Comparison of ENCODE assay signal across 24 mouse cellular contexts in genomic region chr14:14970633-14971032, GRCm38 (mm10).
A peak's percentile ranks its signal among the peaks of the same experiment; 100 is the strongest.
DNase-seq lines count a peak whose midpoint lies in the region; ATAC-seq and TF ChIP-seq lines count a peak whose summit lies in the region.
"Had no signal": no experiment of that assay in that cellular context is flagged by ENCODE, and none has a peak within 500 bp of the region (broad histone marks: within the 10 kb centered on the region; RNA-seq: fewer than 3 reads in every experiment).

No protein-coding gene starts in this region.

- no peaks in the 10 kb centered on the region for H3K27me3 ChIP-seq in liver, embryonic 11.5 days (replicated peaks; ENCODE audit: control insufficient read depth, insufficient read depth, low read length)
- H3K27me3 ChIP-seq in liver, postnatal 0 days (ENCODE audit: insufficient read depth, low read length) = no peaks in the 10 kb centered on the region
- no peaks in the 10 kb centered on the region for H3K27me3 ChIP-seq in liver, embryonic 15.5 days
- no peaks in the 10 kb centered on the region for H3K27me3 ChIP-seq in kidney, embryonic 15.5 days
- no peaks in the 10 kb centered on the region for H3K27me3 ChIP-seq in stomach, postnatal 0 days (ENCODE audit: control insufficient read depth, insufficient read depth, low read length)
- no peaks in the 10 kb centered on the region for H3K27me3 ChIP-seq in midbrain, embryonic 10.5 days (ENCODE audit: low read depth, poor library complexity, severe bottlenecking)
- H3K27me3 ChIP-seq: forebrain, embryonic 12.5 days; forebrain, embryonic 15.5 days; heart, embryonic 13.5 days had no signal

- no peak overlapping the region for H3K4me2 ChIP-seq in liver, embryonic 11.5 days
- no peak overlapping the region for H3K4me2 ChIP-seq in liver, postnatal 0 days (ENCODE audit: low read depth, low read length)
- H3K4me2 ChIP-seq in liver, embryonic 15.5 days = no peak overlapping the region
- H3K4me2 ChIP-seq in kidney, embryonic 15.5 days = no peak overlapping the region
- H3K4me2 ChIP-seq in stomach, postnatal 0 days (replicated peaks; ENCODE audit: low read depth) = no peak overlapping the region
- H3K4me2 ChIP-seq: forebrain, embryonic 12.5 days; forebrain, embryonic 15.5 days; heart, embryonic 13.5 days; hindbrain, embryonic 14.5 days had no signal

- no peak overlapping the region for H3K4me3 ChIP-seq in liver, embryonic 11.5 days (ENCODE audit: low read depth, low read length)
- H3K4me3 ChIP-seq in liver, postnatal 0 days (ENCODE audit: low read depth, low read length) = no peak overlapping the region
- no peak overlapping the region for H3K4me3 ChIP-seq in liver, embryonic 15.5 days (replicated peaks)
- H3K4me3 ChIP-seq in kidney, embryonic 15.5 days (replicated peaks) = no peak overlapping the region
- no peak overlapping the region for H3K4me3 ChIP-seq in stomach, postnatal 0 days (ENCODE audit: low read depth, low read length)
- no peak overlapping the region for H3K4me3 ChIP-seq in midbrain, embryonic 10.5 days
- H3K4me3 ChIP-seq: forebrain, embryonic 12.5 days; forebrain, embryonic 15.5 days; heart, adult 2 months; heart, embryonic 10.5 days; heart, embryonic 13.5 days had no signal

- H3K4me1 ChIP-seq in liver, embryonic 11.5 days (replicated peaks; ENCODE audit: control insufficient read depth, insufficient read depth, low read length) = peaks cover 3% of the 10 kb centered on the region; the same call in 1 of the 2 replicates
- H3K4me1 ChIP-seq in liver, postnatal 0 days (ENCODE audit: insufficient read depth) = no peaks in the 10 kb centered on the region
- peaks cover 5% of the 10 kb centered on the region; the same call in 1 of the 2 replicates for H3K4me1 ChIP-seq in liver, embryonic 15.5 days (replicated peaks)
- H3K4me1 ChIP-seq in kidney, embryonic 15.5 days = no peaks in the 10 kb centered on the region
- H3K4me1 ChIP-seq in stomach, postnatal 0 days (replicated peaks; ENCODE audit: control insufficient read depth, insufficient read depth) = no peaks in the 10 kb centered on the region
- H3K4me1 ChIP-seq in midbrain, embryonic 10.5 days = no peaks in the 10 kb centered on the region
- H3K4me1 ChIP-seq: forebrain, embryonic 12.5 days; forebrain, embryonic 15.5 days; heart, embryonic 10.5 days had no signal

- no peak for DNase-seq in liver, embryonic 11.5 days (ENCODE audit: low spot score)
- DNase-seq in liver, postnatal 0 days = no peak
- no peak for DNase-seq in stomach, postnatal 0 days (ENCODE audit: low spot score)
- no peak for DNase-seq in midbrain, embryonic 10.5 days (ENCODE audit: low spot score)
- DNase-seq: adrenal gland, postnatal 25 days; cerebellum, adult 11-12 months; cerebellum, adult 8-10 months; cerebellum, postnatal 10 days; cerebellum, postnatal 36 days; gastrocnemius, postnatal 10 days; gastrocnemius, postnatal 36 days; heart, adult 2 months; heart, postnatal 14 days; heart, postnatal 4 days had no signal

- no peaks in the 10 kb centered on the region for H3K36me3 ChIP-seq in liver, embryonic 11.5 days (ENCODE audit: control insufficient read depth, insufficient read depth, low read length)
- H3K36me3 ChIP-seq in liver, postnatal 0 days (replicated peaks; ENCODE audit: insufficient read depth, low read length) = no peaks in the 10 kb centered on the region
- H3K36me3 ChIP-seq in liver, embryonic 15.5 days (replicated peaks) = no peaks in the 10 kb centered on the region
- no peaks in the 10 kb centered on the region for H3K36me3 ChIP-seq in kidney, embryonic 15.5 days
- no peaks in the 10 kb centered on the region for H3K36me3 ChIP-seq in stomach, postnatal 0 days (ENCODE audit: control insufficient read depth, insufficient read depth, low read length)
- no peaks in the 10 kb centered on the region for H3K36me3 ChIP-seq in midbrain, embryonic 10.5 days
- H3K36me3 ChIP-seq: forebrain, embryonic 12.5 days; forebrain, embryonic 15.5 days; heart, embryonic 10.5 days; heart, embryonic 13.5 days had no signal

- no peak for TF ChIP-seq CTCF in liver, postnatal 0 days (IDR thresholded peaks at IDR 0.05; ENCODE audit: low read depth)
- TF ChIP-seq CTCF in stomach, postnatal 0 days (IDR thresholded peaks at IDR 0.05; ENCODE audit: low read depth) = no peak

- H3K27ac ChIP-seq in liver, embryonic 11.5 days (ENCODE audit: low read depth, low read length) = no peak overlapping the region
- H3K27ac ChIP-seq in liver, postnatal 0 days (ENCODE audit: low read depth) = no peak overlapping the region
- H3K27ac ChIP-seq in liver, embryonic 15.5 days (replicated peaks) = no peak overlapping the region
- H3K27ac ChIP-seq in kidney, embryonic 15.5 days = no peak overlapping the region
- H3K27ac ChIP-seq in stomach, postnatal 0 days (replicated peaks) = no peak overlapping the region
- H3K27ac ChIP-seq in midbrain, embryonic 10.5 days (replicated peaks) = no peak overlapping the region
- H3K27ac ChIP-seq: forebrain, embryonic 12.5 days; forebrain, embryonic 15.5 days; heart, adult 2 months; heart, embryonic 10.5 days; heart, embryonic 13.5 days; hindbrain, embryonic 14.5 days had no signal

- TF ChIP-seq EP300 in liver, postnatal 0 days (IDR thresholded peaks at IDR 0.05; ENCODE audit: low read depth) = no peak
- TF ChIP-seq EP300 in stomach, postnatal 0 days (optimal IDR thresholded peaks at IDR 0.05) = no peak

- 62% methylated on average over 2 of the region's 2 CpGs for WGBS in liver, embryonic 11.5 days
- WGBS in liver, postnatal 0 days (ENCODE audit: insufficient replicate concordance) = 53% methylated on average over 2 of the region's 2 CpGs
- WGBS in liver, embryonic 15.5 days (ENCODE audit: insufficient replicate concordance) = 45% methylated on average over 2 of the region's 2 CpGs
- 77% methylated on average over 2 of the region's 2 CpGs for WGBS in kidney, embryonic 15.5 days
- 63% methylated on average over 2 of the region's 2 CpGs for WGBS in stomach, postnatal 0 days
- WGBS in midbrain, embryonic 10.5 days = 83% methylated on average over 2 of the region's 2 CpGs

- peak; percentile 87 for ATAC-seq in liver, embryonic 11.5 days (replicated peaks; ENCODE audit: low FRiP score)
- ATAC-seq in liver, postnatal 0 days = no peak
- ATAC-seq in erythroid progenitor cell, adult 5-6 weeks (replicated peaks; ENCODE audit: low FRiP score, poor library complexity, severe bottlenecking) = peak; percentile 70
- peak; percentile 83 for ATAC-seq in liver, embryonic 15.5 days (ENCODE audit: insufficient read depth)
- ATAC-seq in megakaryocyte-erythroid progenitor cell, adult 5-6 weeks (replicated peaks; ENCODE audit: low FRiP score, low TSS enrichment, poor library complexity, severe bottlenecking) = peak; percentile 92
- no peak for ATAC-seq in kidney, embryonic 15.5 days (replicated peaks; ENCODE audit: low FRiP score)
- ATAC-seq in stomach, postnatal 0 days (ENCODE audit: low FRiP score, low TSS enrichment) = no peak
- ATAC-seq: activated CD4-positive, CD25-positive, alpha-beta regulatory T cell, adult 4 months; forebrain, embryonic 15.5 days had no signal

- no peaks in the 10 kb centered on the region for H3K9me3 ChIP-seq in liver, embryonic 11.5 days (ENCODE audit: control insufficient read depth, low read length)
- no peaks in the 10 kb centered on the region for H3K9me3 ChIP-seq in liver, postnatal 0 days (ENCODE audit: low read length)
- no peaks in the 10 kb centered on the region for H3K9me3 ChIP-seq in liver, embryonic 15.5 days (replicated peaks)
- H3K9me3 ChIP-seq in kidney, embryonic 15.5 days (replicated peaks) = no peaks in the 10 kb centered on the region
- no peaks in the 10 kb centered on the region for H3K9me3 ChIP-seq in stomach, postnatal 0 days (ENCODE audit: control insufficient read depth, low read length)
- no peaks in the 10 kb centered on the region for H3K9me3 ChIP-seq in midbrain, embryonic 10.5 days (replicated peaks)
- H3K9me3 ChIP-seq: forebrain, embryonic 12.5 days; forebrain, embryonic 15.5 days; heart, embryonic 10.5 days; heart, embryonic 13.5 days had no signal

- H3K9ac ChIP-seq in liver, embryonic 11.5 days (ENCODE audit: low read depth, low read length) = no peak overlapping the region
- H3K9ac ChIP-seq in liver, postnatal 0 days (replicated peaks) = no peak overlapping the region
- H3K9ac ChIP-seq in liver, embryonic 15.5 days = no peak overlapping the region
- no peak overlapping the region for H3K9ac ChIP-seq in kidney, embryonic 15.5 days
- H3K9ac ChIP-seq in stomach, postnatal 0 days (ENCODE audit: low read length) = no peak overlapping the region
- H3K9ac ChIP-seq: forebrain, embryonic 12.5 days; forebrain, embryonic 15.5 days; heart, embryonic 13.5 days; hindbrain, embryonic 14.5 days had no signal

Comparison
In these comparisons a context has a peak if more than half of its experiments do, and no peak if none do; other contexts are left out.
1. ATAC-seq: peak in liver, embryonic 11.5 days (single experiment), erythroid progenitor cell, adult 5-6 weeks (single experiment), liver, embryonic 15.5 days (single experiment) and megakaryocyte-erythroid progenitor cell, adult 5-6 weeks (single experiment); none in liver, postnatal 0 days (single experiment), kidney, embryonic 15.5 days (single experiment) and stomach, postnatal 0 days (single experiment).